Mouse (Mus musculus) cortical plate, adult 2 months (tissue): ENCODE measurements around the gene Rpain. TPM values are rescaled to one million over a fixed set of nuclear protein-coding genes. Genes with fewer than 3 reads are reported as not detected.

Source experiments
- H3K27ac ChIP-seq: fragments of 200-500 bp; 2 replicates; pipeline ENCODE4 v1.5.1; 2012; ENCODE audit warnings: low read length, control low read depth, inconsistent platforms; ENCODE audit not compliant: insufficient read depth
- H3K4me1 ChIP-seq: fragments of 200-500 bp; 2 replicates; pipeline ENCODE4 v1.6.1; 2011; ENCODE audit warnings: low read length; ENCODE audit not compliant: control insufficient read depth, insufficient read depth
- H3K4me3 ChIP-seq: fragments of 200-500 bp; 2 replicates; pipeline ENCODE4 v1.5.1; 2011; ENCODE audit warnings: mild to moderate bottlenecking, low read length, control low read depth; ENCODE audit not compliant: insufficient read depth
- CTCF ChIP-seq: fragments of 200-500 bp; IDR thresholded peaks from 2 replicates; pipeline ENCODE4 v1.5.1; 2011; ENCODE audit warnings: mild to moderate bottlenecking, control low read depth, low read length; ENCODE audit not compliant: insufficient read depth; ENCODE audit errors: extremely low read depth
- POLR2A ChIP-seq: fragments of 200-500 bp; IDR thresholded peaks from 2 replicates; pipeline ENCODE4 v1.6.1; 2011; ENCODE audit warnings: mild to moderate bottlenecking, low read length, control low read depth; ENCODE audit not compliant: insufficient read depth; ENCODE audit errors: extremely low read depth
- polyA plus RNA-seq: library from polyadenylated mRNA; depleted of rRNA; stranded (reverse); fragments of >200 nt; gene quantifications from 2 replicates; pipeline ENCODE4 v1.2.3, GENCODE M21; 2012

Gene Rpain
- polyA plus RNA-seq, 1 experiment, result 58.0 TPM

DNA sequence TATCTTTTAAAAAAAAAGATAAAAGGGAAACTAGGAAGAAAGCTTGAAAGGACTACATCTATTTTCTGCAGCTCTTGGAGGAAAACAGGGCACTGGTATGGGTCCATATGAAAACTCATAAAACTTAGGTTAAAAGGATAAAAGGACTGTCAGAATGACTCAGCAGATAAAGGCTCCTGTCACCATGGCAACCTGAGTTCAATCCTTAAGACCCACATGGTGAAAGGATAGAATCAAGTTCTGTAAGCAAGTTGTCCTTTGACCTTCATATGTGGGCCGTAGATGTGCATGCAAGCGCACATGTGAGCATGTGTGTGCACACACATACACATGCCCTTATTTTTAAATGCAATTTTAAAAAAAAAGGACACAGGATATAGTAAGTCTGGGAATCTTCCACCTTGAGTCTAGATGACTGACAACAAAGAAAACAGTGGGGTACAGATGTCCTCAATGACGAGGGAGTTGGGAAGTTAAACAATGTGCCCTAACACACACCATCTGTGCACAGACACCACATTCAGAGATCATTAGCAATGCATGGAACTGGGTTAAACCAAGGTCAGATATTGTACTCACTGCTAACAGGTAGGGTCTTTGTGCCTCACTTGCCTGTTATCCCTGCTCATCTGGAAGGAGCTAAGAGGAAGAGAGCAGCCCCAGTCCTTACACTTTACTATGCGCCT lies 5.6 kb upstream of the Rpain start:
- Histone ChIP-seq H3K27ac (no peak overlapping the region), H3K4me1 (peaks cover 6% of the 10 kb centered on the region), H3K4me3 (no peak overlapping the region)
- TF ChIP-seq POLR2A (no peak), CTCF (no peak)

DNA sequence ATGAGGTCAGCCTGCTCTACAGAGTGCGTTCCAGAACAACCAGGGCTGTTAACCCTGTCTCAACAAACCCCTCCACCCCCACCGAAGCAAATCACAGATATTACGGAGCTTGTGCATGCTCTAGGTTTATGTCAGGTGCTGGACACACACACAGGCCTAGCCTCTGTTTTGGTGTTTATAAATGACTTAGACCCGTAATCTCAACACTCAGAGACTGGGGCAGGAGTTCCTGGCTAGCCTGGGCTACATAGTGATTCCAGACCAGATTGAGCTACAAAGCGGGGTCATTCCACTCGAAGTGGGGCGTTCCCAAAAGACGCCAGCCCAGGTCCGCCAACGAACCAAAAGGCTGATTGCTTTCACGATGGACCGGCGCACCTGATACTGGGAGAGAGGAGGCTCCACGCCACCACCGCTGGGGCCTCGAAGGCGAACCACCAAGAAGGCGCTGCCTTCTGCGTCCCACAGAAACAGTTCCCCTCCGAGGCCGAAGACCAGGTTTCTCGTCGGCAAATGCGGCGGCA lies 680 bp upstream of the Rpain start:
- TF ChIP-seq POLR2A (no peak), CTCF (no peak)
- Histone ChIP-seq H3K4me1 (peaks cover 6% of the 10 kb centered on the region), H3K27ac (peak overlapping the region; percentile 61), H3K4me3 (peak overlapping the region; percentile 67)

DNA sequence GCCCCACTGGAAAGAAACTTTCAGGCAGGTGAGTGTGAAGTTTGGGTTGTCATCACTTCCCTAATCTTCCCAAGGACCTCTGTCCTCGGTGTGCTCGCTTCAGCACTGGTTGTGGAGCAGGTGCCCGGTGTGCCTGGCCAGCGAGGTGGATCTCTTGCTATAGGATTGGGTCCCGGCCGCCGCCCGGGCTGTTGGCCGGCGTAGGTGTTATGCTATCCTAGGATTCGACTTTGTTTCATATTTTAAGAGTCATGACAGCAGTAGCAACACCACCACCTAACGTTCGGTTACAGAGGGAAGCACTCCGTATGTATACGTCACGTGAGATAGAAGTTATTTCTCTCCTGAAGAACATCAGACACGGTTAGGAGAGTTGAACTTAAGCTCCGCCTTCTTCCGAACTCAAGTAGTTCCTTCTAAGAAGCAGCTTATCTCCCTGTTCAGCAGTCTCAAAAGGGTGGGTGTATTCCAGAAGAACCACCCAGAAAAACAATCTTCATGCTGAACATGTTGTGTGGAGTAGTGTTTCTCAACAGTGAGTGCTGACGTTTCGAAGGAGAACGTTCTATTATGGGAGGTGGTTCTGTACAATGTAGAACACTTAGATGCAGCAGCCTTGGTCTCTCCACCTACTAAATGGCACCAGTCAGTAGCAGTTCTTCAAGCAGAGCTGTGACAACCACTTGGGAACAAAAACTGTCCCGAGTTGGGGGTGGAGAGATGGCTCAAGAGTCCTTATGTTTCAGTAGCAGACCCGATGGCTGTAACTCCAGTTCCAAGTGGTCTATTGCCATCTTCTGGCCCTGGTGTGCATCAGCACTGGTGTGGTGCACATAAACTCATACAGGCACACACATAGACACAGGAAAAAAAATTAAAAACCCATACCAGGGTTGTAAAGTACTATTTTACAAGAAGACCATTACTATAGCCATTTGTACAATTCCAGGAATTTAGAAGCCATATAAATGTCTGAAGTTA lies 837 bp downstream of the Rpain start:
- Histone ChIP-seq H3K27ac (no peak overlapping the region), H3K4me1 (peaks cover 3% of the 10 kb centered on the region), H3K4me3 (peak overlapping the region; percentile 67)
- TF ChIP-seq CTCF (no peak), POLR2A (no peak; the same call in 1 of the 2 replicates)

DNA sequence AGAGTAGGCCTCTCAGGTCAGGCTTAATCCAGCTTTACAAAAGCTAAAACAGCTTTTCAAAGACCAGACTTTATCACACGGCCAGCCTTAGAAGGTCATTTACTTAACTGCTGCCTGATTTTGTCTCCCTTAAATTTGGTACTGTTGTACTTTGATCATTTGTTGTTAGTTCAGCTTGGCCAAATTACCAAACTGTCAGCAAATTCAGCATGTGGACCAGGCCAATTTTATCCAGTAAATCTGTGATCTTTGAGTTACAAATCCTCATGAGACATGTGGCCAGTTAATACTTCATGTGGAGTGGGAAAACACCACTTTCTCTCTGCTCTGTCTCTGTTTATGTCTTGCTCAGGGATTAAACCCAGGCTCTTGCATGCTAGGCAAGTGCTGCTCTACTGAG lies 2.6 kb downstream of the Rpain start:
- H3K4me1 ChIP-seq, result peaks cover 3% of the 10 kb centered on the region
- H3K4me3 ChIP-seq, result no peak overlapping the region
- H3K27ac ChIP-seq, result no peak overlapping the region
- TF ChIP-seq POLR2A (no peak), CTCF (no peak)

DNA sequence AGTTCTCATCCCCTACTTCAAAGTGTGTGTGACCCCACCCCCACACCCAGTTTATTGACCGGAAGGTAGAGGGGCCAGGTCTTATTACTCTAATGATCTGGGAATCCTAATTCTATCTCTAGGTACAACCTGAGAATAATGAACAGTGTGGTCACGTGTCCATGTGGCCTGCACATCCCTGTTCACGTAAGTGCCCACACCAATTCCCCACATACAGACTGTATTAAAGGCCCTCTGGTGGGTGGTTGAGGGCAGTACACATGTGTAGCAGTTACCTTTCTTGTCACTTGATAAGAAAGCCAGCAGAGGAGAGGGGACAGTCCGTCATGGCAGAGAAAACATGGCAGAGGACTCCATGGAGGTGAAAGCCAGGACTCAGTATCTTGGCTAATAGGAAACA lies 3.9 kb downstream of the Rpain start:
- Histone ChIP-seq H3K4me1 (0 out of 2 replicates have a peak, but pooled peaks cover 2% of the 10 kb centered on the region), H3K27ac (no peak overlapping the region), H3K4me3 (no peak overlapping the region)
- TF ChIP-seq CTCF, result no peak
- no peak for TF ChIP-seq POLR2A

DNA sequence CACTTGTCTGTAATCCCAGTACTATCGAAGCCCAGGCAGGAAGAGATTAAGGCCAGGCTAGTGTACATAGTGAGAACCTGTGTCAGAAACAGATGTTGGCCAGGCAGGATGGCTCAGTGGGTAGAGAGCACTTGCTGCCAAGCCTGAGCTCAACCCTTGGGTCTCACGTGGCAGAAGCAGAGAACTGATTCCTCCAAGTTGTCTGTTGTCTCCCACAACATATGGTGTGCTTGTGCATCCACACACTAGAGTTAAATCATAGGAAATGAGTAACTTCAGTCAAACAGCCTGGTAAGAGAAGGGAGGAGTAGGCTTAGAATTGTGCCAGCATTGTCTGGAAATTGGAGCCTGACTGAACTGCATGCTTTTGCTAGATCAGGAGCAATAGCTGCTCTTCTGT lies 5.2 kb downstream of the Rpain start:
- Histone ChIP-seq H3K4me1 (no peaks in the 10 kb centered on the region), H3K27ac (no peak overlapping the region), H3K4me3 (no peak overlapping the region)
- TF ChIP-seq CTCF (no peak), POLR2A (no peak)

DNA sequence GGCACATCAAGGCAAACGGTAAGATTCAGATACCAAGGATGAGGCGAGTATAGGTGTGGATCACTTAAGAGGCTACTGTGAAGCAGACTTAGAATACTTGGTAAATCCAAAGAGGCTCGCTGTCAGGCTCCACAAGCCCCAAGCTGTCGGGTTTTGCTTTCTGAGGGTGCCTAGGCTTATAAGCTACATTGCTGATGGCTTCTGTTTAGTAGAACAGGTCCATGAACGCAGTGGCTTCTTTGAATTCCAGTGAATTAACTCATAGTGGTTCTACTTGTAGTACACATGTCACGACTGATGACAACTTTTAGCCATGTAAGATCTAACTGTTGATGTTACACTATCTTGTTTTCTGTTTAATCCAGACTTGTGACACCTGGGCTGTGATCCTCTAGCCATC lies 7.3 kb downstream of the Rpain start:
- no peak overlapping the region for H3K4me3 ChIP-seq
- TF ChIP-seq POLR2A, result no peak
- no peak for TF ChIP-seq CTCF
- no peaks in the 10 kb centered on the region for H3K4me1 ChIP-seq
- no peak overlapping the region for H3K27ac ChIP-seq

DNA sequence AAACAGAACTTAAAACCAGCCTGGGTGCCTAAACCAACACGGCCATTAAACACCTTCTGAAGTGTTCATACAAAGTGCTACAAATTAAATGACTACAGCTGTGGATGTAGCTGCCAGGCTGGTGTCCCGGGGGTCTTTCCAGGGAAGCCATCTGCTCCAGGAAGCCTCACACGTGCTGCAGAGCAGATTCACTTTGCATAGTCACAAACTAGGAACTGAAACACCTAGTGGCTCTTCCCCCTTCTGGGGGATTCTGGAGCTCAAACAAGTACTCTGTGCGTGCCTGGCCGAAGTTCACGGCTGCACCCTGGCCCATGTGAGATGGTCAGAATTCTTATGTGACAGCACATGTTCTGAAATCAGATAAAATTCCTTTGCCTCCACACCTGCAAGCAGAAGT lies 10.2 kb downstream of the Rpain start:
- Histone ChIP-seq H3K4me1 (no peaks in the 10 kb centered on the region), H3K27ac (no peak overlapping the region), H3K4me3 (no peak overlapping the region)
- TF ChIP-seq CTCF (no peak), POLR2A (no peak)

DNA sequence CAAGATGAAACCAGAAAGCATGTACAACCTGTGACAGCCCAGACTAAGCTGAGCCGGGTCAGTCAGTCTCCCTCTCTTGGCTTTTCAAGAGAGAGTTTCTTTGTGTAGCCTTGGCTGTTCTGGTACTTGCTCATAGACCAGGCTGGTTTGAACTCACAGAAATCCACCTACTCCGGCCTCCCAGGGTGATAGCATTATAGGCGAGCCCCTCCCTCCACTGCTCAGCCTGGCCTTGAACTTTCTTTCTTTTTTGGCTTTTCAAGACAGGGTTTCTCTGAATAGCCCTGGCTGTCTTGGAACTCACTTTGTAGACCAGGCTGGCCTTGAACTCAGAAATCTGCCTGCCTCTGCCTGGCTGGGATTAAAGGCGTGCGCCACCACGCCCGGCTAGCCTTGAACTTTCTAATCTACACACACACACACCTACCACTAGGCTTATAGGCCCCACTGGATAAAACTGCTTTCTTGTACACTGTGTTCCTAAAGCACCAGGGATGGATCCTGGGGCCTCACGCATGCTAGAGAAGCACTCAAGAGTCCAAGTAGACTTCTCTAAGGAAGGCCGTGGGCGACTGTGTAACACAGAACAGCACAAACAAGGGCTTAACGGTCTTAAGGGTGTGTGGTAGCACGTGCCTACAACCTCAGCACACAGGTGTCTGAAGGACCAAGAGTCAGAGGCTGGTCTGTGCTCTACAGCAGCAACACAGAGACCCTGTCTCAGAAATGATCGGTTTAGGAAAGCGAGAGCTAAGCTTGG lies 10.9 kb downstream of the Rpain start:
- Histone ChIP-seq H3K4me1 (no peaks in the 10 kb centered on the region), H3K27ac (no peak overlapping the region), H3K4me3 (no peak overlapping the region)
- TF ChIP-seq POLR2A (no peak), CTCF (no peak)
